Mouse (Mus musculus) liver, adult 2 months (tissue): ENCODE results near the gene Ireb2.
"Not testable (repeated sequence)": the region's sequence is repeated elsewhere in the genome, so short reads cannot be mapped to it uniquely, and the experiment has no call there.

Experiments used
- CTCF ChIP-seq: fragments of 200-500 bp; IDR thresholded peaks from 2 replicates; pipeline ENCODE4 v1.5.1; 2011; ENCODE audit warnings: low read depth, low read length, control low read depth
- POLR2A ChIP-seq: fragments of 200-500 bp; IDR thresholded peaks from 2 replicates; pipeline ENCODE4 v1.6.1; 2011; ENCODE audit warnings: low read length, control low read depth; ENCODE audit not compliant: insufficient read depth; ENCODE audit errors: extremely low read depth

- not testable (repeated sequence) for TF ChIP-seq CTCF, POLR2A
Measured at GRCm38 (mm10) chr9:54950162-54950561, 86.6 kb downstream of the Ireb2 start.
